Mouse (Mus musculus): ENCODE data around the gene Ppbp.

DNA sequence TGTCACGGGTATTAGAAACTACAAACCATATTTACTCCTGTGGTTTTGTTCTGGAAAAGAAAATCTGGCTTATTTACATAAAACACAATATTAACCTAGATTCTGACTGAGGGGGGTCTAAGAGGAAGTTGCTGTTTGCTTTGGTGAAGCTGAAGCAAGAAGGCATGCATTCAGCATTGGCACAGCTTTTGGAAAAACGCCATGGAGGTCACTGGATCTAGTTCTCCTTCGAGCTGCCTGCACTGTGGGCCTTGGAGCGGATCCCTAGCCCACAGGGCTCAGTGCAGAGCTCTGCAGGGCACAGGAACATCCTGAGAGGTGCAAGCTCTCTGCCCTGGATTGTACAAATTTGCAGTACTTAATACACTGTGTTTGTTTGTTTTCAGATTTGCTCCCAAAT, 36.8 kb upstream of the Ppbp start:
- TF ChIP-seq GATA1 (IDR thresholded peaks at IDR 0.05; ENCODE audit: borderline replicate concordance, low read length) (no peak), FLI1 (IDR thresholded peaks at IDR 0.05; ENCODE audit: low read length) (no peak)
